Mouse (Mus musculus) embryonic facial prominence, embryonic 10.5 days (tissue): ENCODE measurements around the gene Stat2. TPM values are rescaled to one million over a fixed set of nuclear protein-coding genes. Genes with fewer than 3 reads are reported as not detected.

Source experiments
- DNase-seq: peaks from one replicate; pipeline ENCODE4 v3.0.0-alpha.2; 2017; ENCODE audit warnings: low spot score
- H3K27ac ChIP-seq: fragments of 300-500 bp; sonication (generic); replicated peaks from 2 replicates; pipeline ENCODE4 v1.5.1; 2016; ENCODE audit warnings: mild to moderate bottlenecking
- H3K27me3 ChIP-seq: fragments of 300-500 bp; sonication (generic); replicated peaks from 2 replicates; pipeline ENCODE4 v1.6.1; 2016; ENCODE audit warnings: low read depth, mild to moderate bottlenecking; ENCODE audit not compliant: poor library complexity, severe bottlenecking
- H3K36me3 ChIP-seq: fragments of 300-500 bp; sonication (generic); replicated peaks from 2 replicates; pipeline ENCODE4 v1.6.1; 2016; ENCODE audit warnings: mild to moderate bottlenecking, moderate library complexity
- H3K4me1 ChIP-seq: fragments of 300-500 bp; sonication (generic); 2 replicates; pipeline ENCODE4 v1.6.1; 2016
- H3K4me3 ChIP-seq: fragments of 300-500 bp; sonication (generic); 2 replicates; pipeline ENCODE4 v1.5.1; 2016; ENCODE audit warnings: mild to moderate bottlenecking, moderate library complexity
- H3K9me3 ChIP-seq: fragments of 300-500 bp; sonication (generic); 2 replicates; pipeline ENCODE4 v1.6.1; 2016; ENCODE audit warnings: mild to moderate bottlenecking
- WGBS: fragments of 180-500 bp; shearing (Covaris S2); methylation state at CpG from one replicate; pipeline ENCODE4 v1.1.7; 2016; 5-methylcytosine and 5-hydroxymethylcytosine counted together
- polyA plus RNA-seq: library from polyadenylated mRNA; unstranded; fragments of >200 nt; fragmentation: Nextera tagmentation; extraction: Ambion mirVana; gene quantifications from 2 replicates; pipeline ENCODE4 v1.2.1, GENCODE M21; 2016

Gene Stat2
- polyA plus RNA-seq, 1 experiment from 2014 or later, result 14.3 TPM

DNA sequence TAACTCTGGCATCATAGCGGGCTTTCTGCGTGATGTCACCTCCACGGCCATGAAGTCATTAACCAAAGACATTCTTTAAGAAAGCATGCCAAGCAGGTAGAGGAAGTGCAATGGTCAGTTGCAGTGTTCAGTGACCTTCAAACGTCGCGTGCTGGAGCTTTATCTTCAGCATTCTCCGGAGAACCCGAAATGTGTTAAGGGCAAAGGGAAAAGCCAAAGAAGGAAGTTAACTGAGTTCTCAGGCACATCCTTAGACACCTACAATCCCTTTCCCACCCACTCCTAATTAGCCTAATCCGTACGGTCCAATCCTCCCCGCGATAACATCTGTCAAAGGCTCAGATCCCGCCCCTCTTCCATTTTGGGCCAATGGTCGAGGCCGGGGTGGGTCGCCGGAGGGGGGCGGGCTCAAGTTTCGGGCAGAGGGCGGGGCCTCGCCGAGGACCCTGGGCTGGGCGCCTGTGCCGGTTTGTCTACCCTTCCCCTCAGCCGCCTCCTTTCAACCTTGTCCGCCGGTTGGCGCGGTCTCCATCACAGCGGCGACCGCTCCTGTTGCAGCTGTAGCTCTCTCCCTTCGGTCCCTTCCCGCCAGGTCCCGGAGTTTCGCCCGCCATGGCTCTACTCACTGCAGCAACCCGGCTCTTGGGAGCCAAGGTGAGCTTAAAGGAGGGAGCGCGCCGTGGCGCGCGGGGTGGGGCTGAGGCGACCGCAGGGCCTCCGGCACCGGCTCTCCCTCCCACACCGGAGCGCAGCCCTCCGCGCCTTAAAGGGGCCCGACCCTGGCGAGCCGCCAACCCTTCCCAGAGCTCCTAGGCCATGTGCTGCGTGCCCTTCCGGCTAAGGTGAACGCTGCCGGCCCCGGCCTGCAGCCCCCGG is 67.2 kb downstream of the Stat2 start, which contains the start of gene Cs:
Cs (plus strand) TSS at position 429 of the 876 bp plus-strand sequence.
- Histone ChIP-seq H3K27ac (peak within 1 kb of the TSS; percentile 92), H3K4me3 (peak within 1 kb of the TSS; percentile 84), H3K27me3 (no peaks in the 10 kb centered on the region), H3K9me3 (no peaks in the 10 kb centered on the region), H3K4me1 (peaks cover 26% of the 10 kb centered on the region), H3K36me3 (peaks cover 29% of the 10 kb centered on the region)
- WGBS, result 2% methylated on average over 61 of the region's 61 CpGs
- DNase-seq, result peak; percentile 99

DNA sequence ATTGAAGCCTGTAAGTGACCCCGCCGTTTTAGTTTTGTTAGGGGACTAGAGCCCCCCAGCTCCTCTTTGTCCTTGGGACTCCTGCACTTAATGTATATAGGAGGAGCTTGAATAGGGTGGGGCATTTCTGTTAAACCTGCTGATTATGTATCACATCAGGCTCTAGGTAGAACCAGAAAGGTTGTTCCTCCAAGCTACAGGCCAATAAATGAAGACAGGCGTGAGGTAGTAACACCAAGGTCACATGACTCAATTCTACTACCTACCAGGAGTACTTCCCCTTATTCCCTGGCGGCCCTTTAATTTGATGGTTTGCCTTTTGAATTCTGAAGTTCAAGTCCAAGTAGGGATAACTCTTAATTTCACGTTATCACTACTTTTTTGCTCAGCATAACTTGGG is 68.1 kb downstream of the Stat2 start:
- Histone ChIP-seq H3K27ac (peak overlapping the region; percentile 92), H3K4me1 (peaks cover 26% of the 10 kb centered on the region)
- WGBS, result 26% methylated on average over 5 of the region's 5 CpGs

DNA sequence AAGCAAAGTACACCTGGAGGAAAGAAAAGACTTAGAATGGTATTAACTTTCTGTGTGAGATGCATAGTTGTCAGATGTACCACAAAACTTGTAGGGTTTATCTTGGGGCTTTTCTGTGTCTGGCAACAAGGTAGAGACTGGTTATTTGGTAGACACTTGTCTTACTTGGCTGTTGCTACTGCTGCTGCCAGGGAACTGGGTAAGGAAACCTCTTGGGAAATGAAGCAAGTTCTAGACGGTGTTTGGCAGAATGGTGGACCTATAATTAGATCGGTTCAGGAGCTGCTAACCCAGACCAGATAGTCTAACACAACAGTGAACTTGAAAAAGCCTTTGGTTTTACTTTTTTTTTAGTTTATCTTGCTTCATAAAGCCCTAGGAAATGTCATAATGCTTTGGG is 68.6 kb downstream of the Stat2 start:
- H3K27me3 ChIP-seq, result no peaks in the 10 kb centered on the region
- no peak overlapping the region for H3K27ac ChIP-seq
- H3K36me3 ChIP-seq, result peaks cover 42% of the 10 kb centered on the region
- DNase-seq, result no peak
- H3K9me3 ChIP-seq, result no peaks in the 10 kb centered on the region
- peaks cover 26% of the 10 kb centered on the region for H3K4me1 ChIP-seq
- H3K4me3 ChIP-seq, result peak overlapping the region; percentile 84
- 85% methylated on average over 2 of the region's 2 CpGs for WGBS

More for the DNA sequence above, 68.1 kb downstream of the Stat2 start:
- no peaks in the 10 kb centered on the region for H3K27me3 ChIP-seq
- no peaks in the 10 kb centered on the region for H3K9me3 ChIP-seq
- no peak for DNase-seq
- H3K4me3 ChIP-seq, result peak overlapping the region; percentile 84
- H3K36me3 ChIP-seq, result peaks cover 38% of the 10 kb centered on the region

DNA sequence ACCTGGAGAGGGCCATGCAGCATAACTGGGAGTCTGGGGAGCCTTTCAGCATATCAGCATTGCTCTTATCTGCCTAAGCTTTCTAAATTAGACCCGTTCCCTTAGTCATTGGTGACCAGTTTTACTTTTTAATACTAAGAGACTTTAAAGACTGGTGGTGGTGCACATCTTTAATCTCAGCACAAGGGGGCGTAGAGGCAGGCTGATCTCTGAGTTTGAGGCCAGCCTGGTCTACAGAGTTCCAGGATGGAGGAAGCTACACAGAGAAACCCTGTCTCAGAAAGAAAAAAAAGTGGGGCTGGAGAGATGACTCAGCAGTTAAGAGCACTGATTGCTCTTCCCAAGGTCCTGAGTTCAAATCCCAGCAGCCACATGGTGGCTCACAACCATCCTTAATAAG is 69.9 kb downstream of the Stat2 start:
- peaks cover 49% of the 10 kb centered on the region for H3K36me3 ChIP-seq
- WGBS, result 83% methylated on average over 2 of the region's 2 CpGs

More for the DNA sequence above, 69.9 kb downstream of the Stat2 start:
- Histone ChIP-seq H3K4me1 (peaks cover 34% of the 10 kb centered on the region), H3K9me3 (no peaks in the 10 kb centered on the region), H3K27me3 (no peaks in the 10 kb centered on the region), H3K4me3 (no peak overlapping the region), H3K27ac (no peak overlapping the region)
- no peak for DNase-seq

Other genes starting within 250 kb of the Stat2 start
- gene Naca, start 235.0 kb upstream of the Stat2 start, polyA plus RNA-seq, result 907 and 927 TPM in 2 replicates
- 711 and 729 TPM in 2 replicates for gene Ptges3, start 211.6 kb upstream of the Stat2 start, polyA plus RNA-seq
- 2,197 and 2,277 TPM in 2 replicates for gene Atp5b, start 187.3 kb upstream of the Stat2 start, polyA plus RNA-seq
- gene Baz2a, start 179.0 kb upstream of the Stat2 start, polyA plus RNA-seq, result 14.7 and 17.5 TPM in 2 replicates
- gene Rbms2, start 90.3 kb upstream of the Stat2 start, polyA plus RNA-seq, result 27.9 and 31.0 TPM in 2 replicates
- gene Gls2, start 76.1 kb upstream of the Stat2 start, polyA plus RNA-seq, result 1.4 and 1.5 TPM in 2 replicates
- 31.3 and 31.8 TPM in 2 replicates for gene Spryd4, start 58.8 kb upstream of the Stat2 start, polyA plus RNA-seq
- gene Mip, start 44.7 kb upstream of the Stat2 start, polyA plus RNA-seq, result not detected in 2 replicates
- 95.9 and 103 TPM in 2 replicates for gene Timeless, start 38.5 kb upstream of the Stat2 start, polyA plus RNA-seq
- 0.49 and 0.69 TPM in 2 replicates for gene Apon, start 16.5 kb upstream of the Stat2 start, polyA plus RNA-seq
- 0.11 TPM in 1 of 2 replicates, not detected in the other for gene Apof, start 1.9 kb upstream of the Stat2 start, polyA plus RNA-seq
- gene Il23a, start 28.2 kb downstream of the Stat2 start, polyA plus RNA-seq, result 0.13 TPM in 1 of 2 replicates, not detected in the other
- gene Pan2, start 32.8 kb downstream of the Stat2 start, polyA plus RNA-seq, result 42.9 and 43.3 TPM in 2 replicates
- gene Cnpy2, start 51.9 kb downstream of the Stat2 start, polyA plus RNA-seq, result 273 and 305 TPM in 2 replicates
- 244 and 258 TPM in 2 replicates for gene Cs, start 67.2 kb downstream of the Stat2 start, polyA plus RNA-seq
- gene Coq10a, start 98.4 kb downstream of the Stat2 start, polyA plus RNA-seq, result 9.5 and 11.1 TPM in 2 replicates
- 12.1 and 12.4 TPM in 2 replicates for gene Ankrd52, start 106.6 kb downstream of the Stat2 start, polyA plus RNA-seq
- gene Slc39a5, start 130.7 kb downstream of the Stat2 start, polyA plus RNA-seq, result 0.13 and 0.36 TPM in 2 replicates
- gene Nabp2, start 140.9 kb downstream of the Stat2 start, polyA plus RNA-seq, result 119 and 129 TPM in 2 replicates
- 42.1 and 44.6 TPM in 2 replicates for gene Rnf41, start 141.1 kb downstream of the Stat2 start, polyA plus RNA-seq
- 77.3 and 85.9 TPM in 2 replicates for gene Smarcc2, start 188.7 kb downstream of the Stat2 start, polyA plus RNA-seq
- 733 and 768 TPM in 2 replicates for gene Myl6, start 223.6 kb downstream of the Stat2 start, polyA plus RNA-seq
- 2.3 and 3.1 TPM in 2 replicates for gene Myl6b, start 228.1 kb downstream of the Stat2 start, polyA plus RNA-seq